Mouse (Mus musculus): ENCODE measurements around the gene Mgme1.

DNA sequence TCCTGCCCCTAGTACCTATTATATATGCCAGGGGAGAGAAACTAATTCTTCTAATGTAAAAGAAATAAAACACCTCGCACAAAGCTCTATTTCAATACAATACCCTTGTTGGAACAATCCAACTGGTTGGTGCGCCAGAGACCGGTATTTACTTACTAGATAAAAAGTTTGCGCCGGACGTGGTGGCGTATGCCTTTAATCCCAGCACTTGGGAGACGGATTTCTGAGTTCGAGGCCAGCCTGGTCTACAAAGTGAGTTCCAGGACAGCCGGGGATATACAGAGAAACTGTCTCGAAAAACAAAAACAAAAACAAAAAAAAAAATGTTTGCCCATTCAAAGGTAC, 1.2 kb upstream of the Mgme1 start:
- TF ChIP-seq POLR2A (IDR thresholded peaks at IDR 0.05; ENCODE audit: borderline replicate concordance, insufficient read depth, low read length), result no peak
- no peak for TF ChIP-seq CTCF (IDR thresholded peaks at IDR 0.05; ENCODE audit: borderline replicate concordance, insufficient read depth, low read depth, low read length)

Measured in cerebellum, adult 2 months (tissue).